Mouse (Mus musculus) urinary bladder, adult 2 months (tissue): Measurements from ENCODE around the gene Esam. TPM values are rescaled to one million over a fixed set of nuclear protein-coding genes. Genes with fewer than 3 reads are reported as not detected.

Experiments
- DNase-seq: peaks from one replicate; pipeline ENCODE4 v3.0.0; 2022; ENCODE audit warnings: low spot score
- polyA plus RNA-seq: library from polyadenylated mRNA; depleted of rRNA; stranded (reverse); fragments of >200 nt; gene quantifications from 2 replicates; pipeline ENCODE4 v1.2.3, GENCODE M21; 2012; rRNA removed

The Esam gene
- polyA plus RNA-seq, result 56.0 and 57.2 TPM in 2 replicates

GRCm38 (mm10) chr9:37527396-37528224 lies at the start of gene Esam:
Gene Esam, plus strand, starts transcription at chr9:37528078.
- DNase-seq, result peak; percentile 57

GRCm38 (mm10) chr9:37485146-37485545 lies 42.7 kb upstream of the Esam start:
- DNase-seq, result no peak

- DNase-seq, result no peak
These were observed 39.8 kb upstream of the Esam start for GRCm38 (mm10) chr9:37488041-37488440.

- DNase-seq, result peak; percentile 90
These were observed 39.1 kb upstream of the Esam start, which contains the start of gene Msantd2 for GRCm38 (mm10) chr9:37488611-37489396. Gene Msantd2, plus strand, starts transcription at chr9:37489319.

GRCm38 (mm10) chr9:37489446-37490120 lies 38.3 kb upstream of the Esam start:
- peak; percentile 40 for DNase-seq

- DNase-seq, result no peak
These were observed 32.1 kb upstream of the Esam start for GRCm38 (mm10) chr9:37495761-37496160.

GRCm38 (mm10) chr9:37496325-37496724 lies 31.6 kb upstream of the Esam start:
- DNase-seq, result no peak

- no peak for DNase-seq
These were observed 27.7 kb upstream of the Esam start for GRCm38 (mm10) chr9:37500201-37500600.

GRCm38 (mm10) chr9:37501170-37501569 lies 26.7 kb upstream of the Esam start:
- DNase-seq, result no peak

GRCm38 (mm10) chr9:37504348-37504747 lies 23.5 kb upstream of the Esam start:
- DNase-seq, result no peak

- no peak for DNase-seq
These were observed 21.9 kb upstream of the Esam start for GRCm38 (mm10) chr9:37506023-37506422.

- no peak for DNase-seq
These were observed 15.8 kb upstream of the Esam start for GRCm38 (mm10) chr9:37512097-37512496.

- no peak for DNase-seq
These were observed 13.4 kb upstream of the Esam start for GRCm38 (mm10) chr9:37514456-37514855.

- DNase-seq, result no peak
These were observed 10.4 kb upstream of the Esam start for GRCm38 (mm10) chr9:37517467-37517866.

- DNase-seq, result no peak
These were observed 8.9 kb upstream of the Esam start for GRCm38 (mm10) chr9:37518991-37519390.

GRCm38 (mm10) chr9:37519995-37520394 lies 7.9 kb upstream of the Esam start:
- no peak for DNase-seq

GRCm38 (mm10) chr9:37525461-37525860 lies 2.4 kb upstream of the Esam start:
- no peak for DNase-seq

GRCm38 (mm10) chr9:37526443-37527395 lies 1.2 kb upstream of the Esam start:
- DNase-seq, result no peak

GRCm38 (mm10) chr9:37528225-37528970 lies 520 bp downstream of the Esam start:
- no peak for DNase-seq
